Mouse (Mus musculus) liver, embryonic 11.5 days (tissue): Measurements from ENCODE around the gene Fezf1. TPM values are rescaled to one million over a fixed set of nuclear protein-coding genes. Genes with fewer than 3 reads are reported as not detected.

Experiments used
- ATAC-seq: fragments of 200-750 bp; cut with Nextera tagmentation; replicated peaks from 2 replicates; pipeline ENCODE4 v1.8.0; 2017; ENCODE audit warnings: moderate number of reproducible peaks, mild to moderate bottlenecking, moderate TSS enrichment, moderate library complexity; ENCODE audit not compliant: low FRiP score
- DNase-seq: peaks from one replicate; pipeline ENCODE4 v3.0.0-alpha.2; 2017; ENCODE audit warnings: low spot score
- H3K27ac ChIP-seq: fragments of 300-500 bp; sonication (generic); 2 replicates; pipeline ENCODE4 v1.5.1; 2014; ENCODE audit warnings: mild to moderate bottlenecking, low read depth, low read length, control low read depth
- H3K27me3 ChIP-seq: fragments of 300-500 bp; sonication (generic); replicated peaks from 2 replicates; pipeline ENCODE4 v1.6.1; 2014; ENCODE audit warnings: low read length, mixed read lengths; ENCODE audit not compliant: control insufficient read depth, insufficient read depth
- H3K36me3 ChIP-seq: fragments of 300-500 bp; sonication (generic); 2 replicates; pipeline ENCODE4 v1.6.1; 2014; ENCODE audit warnings: mild to moderate bottlenecking, low read length, moderate library complexity, mixed read lengths; ENCODE audit not compliant: control insufficient read depth, insufficient read depth
- H3K4me1 ChIP-seq: fragments of 300-500 bp; sonication (generic); replicated peaks from 2 replicates; pipeline ENCODE4 v1.6.1; 2014; ENCODE audit warnings: low read length, mixed read lengths; ENCODE audit not compliant: control insufficient read depth, insufficient read depth
- H3K4me2 ChIP-seq: fragments of 300-500 bp; sonication (generic); 2 replicates; pipeline ENCODE4 v1.6.1; 2014; ENCODE audit warnings: mild to moderate bottlenecking, control low read depth, moderate library complexity
- H3K4me3 ChIP-seq: fragments of 300-500 bp; sonication (generic); 2 replicates; pipeline ENCODE4 v1.5.1; 2014; ENCODE audit warnings: low read depth, low read length, control low read depth
- H3K9ac ChIP-seq: fragments of 300-500 bp; sonication (generic); 2 replicates; pipeline ENCODE4 v1.6.1; 2014; ENCODE audit warnings: low read depth, low read length, control low read depth
- H3K9me3 ChIP-seq: fragments of 300-500 bp; sonication (generic); 2 replicates; pipeline ENCODE4 v1.6.1; 2016; ENCODE audit warnings: low read length, inconsistent platforms, mixed read lengths; ENCODE audit not compliant: control insufficient read depth
- WGBS: fragments of 180-500 bp; shearing (Covaris S2); extraction: QIAGEN DNeasy Blood & Tissue Kit; methylation state at CpG from one replicate; pipeline ENCODE4 v1.1.7; 2014; 5-methylcytosine and 5-hydroxymethylcytosine counted together
- polyA plus RNA-seq: library from polyadenylated mRNA; unstranded; fragments of >200 nt; fragmentation: Nextera tagmentation; extraction: Ambion mirVana; gene quantifications from 2 replicates; pipeline ENCODE4 v1.2.1, GENCODE M21; 2014

Gene Fezf1
- polyA plus RNA-seq = not detected in 2 replicates

DNA sequence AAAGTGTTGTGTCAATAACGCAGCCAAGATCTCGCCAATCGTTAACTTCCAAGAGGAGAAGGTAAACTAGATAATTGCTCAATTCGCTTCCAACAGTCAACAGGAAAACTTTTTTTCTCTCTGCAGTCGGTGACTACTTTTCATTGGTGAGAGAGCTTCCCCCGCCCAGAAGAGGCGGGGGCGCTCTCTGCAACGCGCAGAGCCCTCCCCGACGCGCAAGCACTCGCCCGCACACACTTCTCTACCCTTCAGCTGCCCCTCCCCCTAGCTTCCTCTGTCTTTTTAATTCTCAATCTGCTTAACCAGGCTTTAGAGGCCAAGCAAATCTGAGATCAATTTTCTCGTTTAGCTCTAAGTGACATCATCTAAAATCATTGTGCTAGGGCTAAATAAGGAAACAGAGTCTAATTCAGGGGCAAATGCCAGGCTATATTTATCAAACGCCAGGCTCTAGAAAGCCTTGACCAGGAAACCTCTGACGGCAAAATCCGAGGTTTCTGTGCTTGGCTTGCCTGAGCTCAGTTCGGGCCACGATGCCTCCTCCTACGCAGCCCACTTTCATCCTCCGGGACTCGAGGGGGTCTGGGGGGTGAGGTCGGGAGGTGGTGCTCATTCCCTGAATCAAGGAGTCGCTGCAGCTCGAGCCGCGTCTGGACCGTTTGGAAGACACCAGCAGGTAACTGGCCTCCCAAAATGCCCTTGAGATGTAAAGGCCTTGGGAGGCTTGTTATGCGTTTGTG lies at the start of gene Fezf1:
Gene Fezf1 (minus strand): TSS at position 50 of the 740 bp plus-strand sequence.
- no peaks in the 10 kb centered on the region for H3K9me3 ChIP-seq
- H3K27ac ChIP-seq = no peak within 1 kb of the TSS
- peak within 1 kb of the TSS; percentile 46 for H3K4me2 ChIP-seq
- H3K36me3 ChIP-seq = no peaks in the 10 kb centered on the region
- no peaks in the 10 kb centered on the region for H3K4me1 ChIP-seq
- H3K9ac ChIP-seq = no peak within 1 kb of the TSS
- H3K4me3 ChIP-seq = peak within 1 kb of the TSS; percentile 22; the same call in 1 of the 2 replicates
- WGBS = under 1% methylated on average over 31 of the region's 31 CpGs
- DNase-seq (peak; percentile 32), ATAC-seq (no peak)
- H3K27me3 ChIP-seq = peaks cover 91% of the 10 kb centered on the region

DNA sequence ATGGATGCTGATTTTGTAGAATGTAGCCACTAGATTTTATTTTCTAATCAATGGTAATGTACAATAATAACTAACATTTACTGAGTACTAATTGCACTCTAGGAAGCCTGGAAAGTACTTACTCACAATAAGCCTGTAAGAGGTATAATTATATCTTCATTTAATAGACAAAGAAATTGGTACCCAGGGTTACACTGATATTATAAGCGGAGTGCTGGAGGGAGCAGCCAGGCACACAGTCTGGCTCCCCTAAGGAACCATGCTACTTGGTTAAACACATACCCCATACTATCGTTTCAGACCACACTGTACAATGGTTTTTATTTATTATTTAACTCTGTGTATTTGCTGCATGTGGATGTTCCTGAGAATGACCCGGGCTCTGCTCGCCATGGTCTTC lies 46.5 kb upstream of the Fezf1 start:
- DNase-seq (no peak), ATAC-seq (no peak)
- Histone ChIP-seq H3K27ac (no peak overlapping the region), H3K27me3 (no peaks in the 10 kb centered on the region), H3K4me1 (no peaks in the 10 kb centered on the region), H3K9me3 (no peaks in the 10 kb centered on the region), H3K9ac (no peak overlapping the region), H3K36me3 (no peaks in the 10 kb centered on the region), H3K4me3 (no peak overlapping the region), H3K4me2 (no peak overlapping the region)
- 87% methylated on average over 4 of the region's 4 CpGs for WGBS

DNA sequence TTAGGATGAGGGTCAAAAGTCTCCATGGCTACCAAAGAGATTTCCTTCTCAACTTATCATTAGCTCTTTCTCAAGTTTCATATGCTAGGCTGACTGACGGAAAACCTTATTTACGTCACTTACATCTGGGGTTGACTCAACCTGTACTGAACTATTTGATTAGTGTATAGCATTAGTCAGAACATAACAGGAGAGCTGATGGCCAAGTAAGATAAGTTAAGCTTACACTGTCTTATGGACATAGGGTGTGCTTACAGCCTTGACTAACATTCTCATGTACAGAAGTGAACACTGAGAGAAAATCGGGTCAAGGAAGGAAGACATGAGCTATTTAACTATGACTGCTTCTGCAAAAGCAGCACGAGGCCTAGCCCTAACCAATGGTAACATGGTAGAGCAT lies 40.6 kb upstream of the Fezf1 start:
- Histone ChIP-seq H3K27ac (no peak overlapping the region), H3K9me3 (no peaks in the 10 kb centered on the region), H3K4me3 (no peak overlapping the region), H3K9ac (no peak overlapping the region), H3K36me3 (no peaks in the 10 kb centered on the region), H3K4me1 (no peaks in the 10 kb centered on the region), H3K27me3 (no peaks in the 10 kb centered on the region), H3K4me2 (no peak overlapping the region)
- WGBS = 87% methylated on average over 4 of the region's 4 CpGs
- ATAC-seq (no peak), DNase-seq (no peak)

DNA sequence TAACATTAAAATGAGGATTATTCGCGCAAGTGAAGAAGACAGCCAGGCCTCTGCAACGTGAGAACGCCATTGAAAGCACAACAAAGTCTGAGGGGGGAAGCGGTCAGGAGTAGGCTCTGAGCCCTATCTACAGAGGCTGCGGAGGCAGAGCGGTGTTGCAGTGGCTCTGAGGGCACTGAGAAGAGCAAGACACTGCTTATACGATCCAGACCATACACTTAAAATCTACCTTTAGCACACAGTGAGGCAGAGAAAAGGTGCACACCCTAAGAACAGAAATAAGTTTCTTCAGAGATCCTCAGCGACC lies 33.3 kb upstream of the Fezf1 start:
- Histone ChIP-seq H3K4me2 (no peak overlapping the region), H3K27me3 (no peaks in the 10 kb centered on the region), H3K27ac (no peak overlapping the region), H3K9ac (no peak overlapping the region), H3K36me3 (no peaks in the 10 kb centered on the region), H3K4me3 (no peak overlapping the region), H3K9me3 (no peaks in the 10 kb centered on the region), H3K4me1 (no peaks in the 10 kb centered on the region)
- ATAC-seq (no peak), DNase-seq (no peak)
- WGBS = 52% methylated on average over 9 of the region's 9 CpGs

DNA sequence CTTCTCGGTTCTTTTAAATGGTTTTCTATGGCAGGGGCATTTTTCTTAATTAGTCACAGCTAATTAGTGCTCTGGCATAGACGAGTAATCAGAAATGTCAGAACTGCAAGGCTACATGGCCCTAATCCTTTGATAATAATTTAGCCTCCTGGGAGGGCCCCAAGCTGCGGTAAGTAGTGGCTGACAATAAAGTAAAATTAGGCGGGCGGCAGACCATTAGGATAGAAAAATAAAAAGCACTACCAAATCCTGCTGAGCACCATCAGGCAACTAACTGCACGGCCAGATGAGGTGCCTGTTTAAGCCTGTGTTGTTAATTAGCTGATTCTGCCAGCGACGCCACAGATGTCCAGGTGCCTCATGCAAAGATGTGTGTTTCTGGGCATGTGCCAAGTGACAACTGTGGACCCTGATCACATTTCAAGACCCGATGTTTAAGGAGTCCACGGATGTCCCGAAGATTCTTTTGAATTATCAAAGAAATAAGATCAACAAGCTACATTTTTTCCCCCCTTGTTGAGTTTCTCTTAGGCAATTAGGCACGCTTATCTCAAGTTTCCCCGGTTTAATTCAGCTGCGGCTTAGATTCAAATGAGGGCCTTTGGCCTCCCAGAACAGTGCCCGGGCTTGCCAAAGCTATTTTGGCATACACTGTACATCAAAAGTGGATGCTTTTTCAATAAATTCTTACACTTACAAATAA lies 32.8 kb upstream of the Fezf1 start:
- no peak overlapping the region for H3K9ac ChIP-seq
- H3K27ac ChIP-seq = no peak overlapping the region
- ATAC-seq = no peak
- no peaks in the 10 kb centered on the region for H3K36me3 ChIP-seq
- H3K4me2 ChIP-seq = no peak overlapping the region
- no peaks in the 10 kb centered on the region for H3K27me3 ChIP-seq
- H3K4me1 ChIP-seq = no peaks in the 10 kb centered on the region
- no peaks in the 10 kb centered on the region for H3K9me3 ChIP-seq
- H3K4me3 ChIP-seq = no peak overlapping the region
- WGBS = 55% methylated on average over 15 of the region's 15 CpGs
- no peak for DNase-seq

DNA sequence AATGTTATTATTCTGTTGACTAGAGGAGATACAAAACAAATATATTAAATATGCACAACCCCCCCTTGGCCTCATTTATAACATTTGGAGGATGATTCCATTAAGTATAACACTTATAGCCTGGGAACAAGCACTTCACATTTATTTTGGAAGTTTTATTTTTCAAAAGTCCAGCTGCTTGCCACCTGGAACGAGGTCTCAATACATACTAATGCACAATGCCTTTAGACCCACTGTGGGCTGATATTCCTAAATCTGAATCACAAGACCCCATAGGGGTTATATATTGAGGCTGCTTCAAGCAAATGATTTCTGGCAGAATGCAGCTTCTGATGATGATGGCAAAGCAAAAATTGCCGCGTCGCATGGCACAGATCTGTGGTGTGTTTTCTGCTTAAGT lies 25.3 kb upstream of the Fezf1 start:
- Histone ChIP-seq H3K36me3 (no peaks in the 10 kb centered on the region), H3K4me3 (no peak overlapping the region), H3K4me1 (no peaks in the 10 kb centered on the region), H3K27ac (no peak overlapping the region), H3K27me3 (peaks cover 8% of the 10 kb centered on the region), H3K4me2 (no peak overlapping the region), H3K9ac (no peak overlapping the region), H3K9me3 (no peaks in the 10 kb centered on the region)
- WGBS = 77% methylated on average over 4 of the region's 4 CpGs
- ATAC-seq (no peak), DNase-seq (no peak)

DNA sequence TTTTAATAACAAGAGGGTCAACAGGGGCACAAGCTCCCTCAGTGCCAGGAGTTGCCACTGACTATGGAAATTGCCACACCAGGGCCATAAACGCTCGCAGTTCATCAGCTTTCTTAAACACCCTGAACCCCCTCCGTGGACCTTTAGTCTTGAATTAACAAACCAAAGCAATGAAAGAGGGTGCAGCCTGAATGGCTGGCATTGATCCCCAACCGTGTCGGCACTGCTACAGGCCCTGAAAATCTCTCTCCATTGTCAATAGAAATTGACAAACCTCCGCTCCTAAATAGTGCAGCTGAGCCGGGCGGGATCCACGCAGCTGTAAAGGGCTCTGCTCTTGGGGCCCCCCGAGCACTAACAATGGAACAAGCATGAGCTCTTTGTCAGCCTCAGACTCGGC lies 24.8 kb upstream of the Fezf1 start:
- H3K9ac ChIP-seq = no peak overlapping the region
- H3K9me3 ChIP-seq = no peaks in the 10 kb centered on the region
- 13% methylated on average over 11 of the region's 11 CpGs for WGBS
- no peaks in the 10 kb centered on the region for H3K36me3 ChIP-seq
- H3K27me3 ChIP-seq = peaks cover 8% of the 10 kb centered on the region
- no peak overlapping the region for H3K4me2 ChIP-seq
- DNase-seq (no peak), ATAC-seq (no peak)
- no peak overlapping the region for H3K27ac ChIP-seq
- H3K4me3 ChIP-seq = no peak overlapping the region
- H3K4me1 ChIP-seq = no peaks in the 10 kb centered on the region

DNA sequence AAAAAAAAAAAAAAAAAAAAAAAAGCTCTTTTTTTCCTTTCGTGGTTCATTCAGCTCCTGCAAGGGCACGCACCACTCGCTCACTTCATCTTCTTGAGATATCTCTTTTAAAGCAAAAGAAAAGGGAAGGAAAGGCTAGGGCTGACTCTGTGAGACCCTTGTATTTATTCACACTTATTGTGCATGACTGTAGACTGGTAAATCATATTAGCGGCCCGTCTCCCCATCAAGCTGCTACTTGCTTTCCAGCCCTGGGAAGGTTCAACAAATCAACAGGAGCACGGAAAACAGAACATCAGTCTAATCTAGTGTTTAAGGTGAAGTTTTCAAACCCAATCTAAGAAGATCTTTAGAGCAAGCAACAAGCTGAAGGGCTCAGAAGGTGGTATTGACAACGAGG lies 24.4 kb upstream of the Fezf1 start:
- Histone ChIP-seq H3K36me3 (no peaks in the 10 kb centered on the region), H3K9ac (no peak overlapping the region), H3K27ac (no peak overlapping the region), H3K4me1 (no peaks in the 10 kb centered on the region), H3K9me3 (no peaks in the 10 kb centered on the region), H3K4me2 (no peak overlapping the region), H3K27me3 (peaks cover 8% of the 10 kb centered on the region), H3K4me3 (no peak overlapping the region)
- WGBS = 38% methylated on average over 7 of the region's 7 CpGs
- ATAC-seq (no peak), DNase-seq (no peak)

DNA sequence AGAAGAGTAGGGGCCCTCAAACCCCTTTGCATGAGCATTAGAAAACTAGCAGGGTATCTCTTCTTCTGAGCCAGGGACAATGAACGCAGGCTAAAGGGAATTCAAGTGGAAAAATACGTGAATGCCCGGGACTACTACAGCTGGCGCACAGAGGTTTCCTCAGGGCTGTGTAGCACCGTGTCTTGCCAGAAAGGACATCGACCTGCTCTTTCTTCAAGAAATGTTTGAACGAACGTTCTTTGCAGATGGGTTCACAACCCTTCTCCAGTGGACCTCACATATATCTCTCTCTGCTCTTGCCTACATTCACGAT lies 12.5 kb upstream of the Fezf1 start:
- WGBS = 3% methylated on average over 9 of the region's 9 CpGs
- ATAC-seq = no peak
- H3K9me3 ChIP-seq = no peaks in the 10 kb centered on the region
- DNase-seq = no peak
- no peaks in the 10 kb centered on the region for H3K4me1 ChIP-seq
- H3K4me3 ChIP-seq = no peak overlapping the region
- no peak overlapping the region for H3K27ac ChIP-seq
- H3K36me3 ChIP-seq = no peaks in the 10 kb centered on the region
- peaks cover 60% of the 10 kb centered on the region for H3K27me3 ChIP-seq
- no peak overlapping the region for H3K4me2 ChIP-seq
- no peak overlapping the region for H3K9ac ChIP-seq
